Mouse (Mus musculus): ENCODE data around the gene Pdgfb.

Pdgfb gene

DNA sequence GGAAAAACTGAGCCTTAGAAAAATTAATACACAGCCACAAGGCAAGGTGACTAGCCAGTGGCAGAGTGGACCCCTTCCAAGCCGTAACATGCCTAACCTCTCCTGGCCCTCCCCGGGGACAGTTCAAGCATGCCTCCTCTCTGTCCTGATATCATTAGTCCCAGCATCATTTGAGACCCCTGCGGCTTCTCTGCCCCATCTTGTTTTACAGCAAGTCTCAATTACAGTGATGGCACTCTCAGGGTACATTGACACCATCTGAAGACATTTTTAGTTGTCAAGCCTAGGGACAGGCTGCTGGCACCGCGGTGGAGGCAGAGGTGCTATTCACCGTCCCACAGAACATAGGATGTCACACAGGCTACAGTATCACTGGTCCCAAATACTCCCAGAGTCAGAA lies 6.3 kb downstream of the Pdgfb start:
- DNase-seq, result no peak

DNA sequence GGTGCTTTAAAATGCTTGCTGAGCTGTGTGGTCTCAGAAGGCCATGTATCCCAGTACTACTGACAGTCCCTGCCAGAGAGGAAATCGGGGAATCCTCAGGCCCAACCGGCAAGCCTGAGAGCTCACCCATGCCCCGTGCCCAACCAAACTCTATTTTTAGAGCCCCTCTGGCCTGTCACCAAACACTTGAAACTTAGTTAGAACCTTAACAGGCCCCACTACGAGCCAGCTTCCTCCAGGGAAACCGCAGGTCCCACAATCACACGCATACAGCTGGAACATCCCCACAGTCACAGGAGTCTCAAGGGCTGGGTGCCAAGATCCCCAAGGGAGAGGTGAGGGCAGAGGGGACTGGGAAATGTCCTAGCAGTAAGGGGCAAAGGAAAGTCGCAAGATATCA lies 8.6 kb downstream of the Pdgfb start:
- no peak for DNase-seq

DNA sequence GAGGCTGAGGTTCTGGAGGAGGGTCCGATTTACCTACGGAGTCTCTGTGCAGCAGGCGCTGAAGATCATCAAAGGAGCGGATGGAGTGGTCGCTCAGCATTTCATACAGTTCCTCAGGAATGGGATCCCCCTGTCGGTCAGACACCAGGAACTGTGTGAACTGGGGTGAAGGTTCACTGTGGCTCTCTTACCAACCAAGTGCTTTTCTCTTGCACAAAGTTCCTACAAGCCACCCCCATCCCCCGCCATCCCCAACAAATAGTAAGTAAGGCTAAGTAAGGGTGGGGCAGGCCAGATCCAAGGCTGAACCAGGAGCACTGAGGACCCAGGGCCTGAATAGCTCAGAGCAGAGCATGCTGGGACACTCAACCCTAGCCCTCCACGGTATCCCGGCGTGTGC lies 9.3 kb downstream of the Pdgfb start:
- no peak for DNase-seq

GRCm38 (mm10) chr15:80004644-80005340 lies 10.0 kb downstream of the Pdgfb start:
- no peak for DNase-seq

DNA sequence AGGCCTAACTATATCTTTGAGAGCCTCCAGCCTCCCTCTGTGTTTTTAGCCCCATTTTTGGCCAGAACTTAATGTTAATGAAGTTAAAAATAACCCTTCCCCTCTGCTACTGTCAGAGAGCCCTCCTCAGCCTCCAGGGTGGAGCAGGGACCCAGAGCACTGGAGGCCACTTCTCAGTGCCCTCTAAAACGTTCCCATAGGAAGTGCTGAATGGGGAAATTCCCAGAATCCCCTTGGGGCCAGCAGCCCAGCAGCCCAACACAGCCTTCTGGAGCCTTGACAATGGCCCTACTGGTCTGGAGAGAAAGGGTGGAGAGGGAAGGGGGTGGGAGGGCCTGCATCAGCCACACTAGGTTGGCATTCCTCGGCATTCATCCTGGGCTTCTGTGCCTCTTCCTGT lies 11.2 kb downstream of the Pdgfb start:
- no peak for DNase-seq

DNA sequence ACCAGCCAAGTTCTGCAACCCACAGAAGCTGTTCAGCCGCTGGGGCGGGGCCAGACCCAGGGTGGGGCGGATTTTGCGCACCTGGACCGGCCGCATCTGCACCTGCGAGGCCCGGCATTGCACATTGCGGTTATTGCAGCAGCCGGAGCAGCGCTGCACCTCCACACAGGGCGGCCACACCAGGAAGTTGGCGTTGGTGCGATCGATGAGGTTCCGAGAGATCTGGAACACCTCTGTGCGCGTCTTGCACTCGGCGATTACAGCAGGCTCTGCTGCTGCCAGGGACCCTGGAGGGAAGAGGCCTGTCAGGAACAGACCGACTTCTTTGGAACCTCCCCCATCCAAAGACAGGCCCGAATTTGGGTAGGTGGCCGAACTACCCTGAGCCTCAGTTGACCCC lies 13.2 kb downstream of the Pdgfb start:
- no peak for DNase-seq

DNA sequence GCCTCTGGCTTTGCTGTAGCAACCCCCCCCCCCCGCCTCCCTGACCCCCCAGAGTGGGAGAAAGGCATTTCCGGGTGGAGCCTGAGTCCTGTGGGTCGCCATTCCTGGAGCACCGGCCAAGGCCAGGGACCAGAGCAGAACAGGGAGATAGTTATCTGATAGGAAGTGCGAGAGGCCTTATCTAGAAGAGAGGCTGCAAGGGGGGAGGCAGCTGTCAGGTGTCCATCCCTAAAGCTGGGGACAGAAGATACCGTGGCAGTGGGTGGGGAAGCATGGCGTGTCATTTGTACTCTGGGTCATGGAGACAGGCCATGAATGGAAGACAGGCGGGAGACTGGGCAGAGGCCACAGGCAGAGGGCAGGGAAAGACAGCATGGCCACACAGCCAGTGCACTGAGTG lies 14.1 kb downstream of the Pdgfb start:
- no peak for DNase-seq

DNA sequence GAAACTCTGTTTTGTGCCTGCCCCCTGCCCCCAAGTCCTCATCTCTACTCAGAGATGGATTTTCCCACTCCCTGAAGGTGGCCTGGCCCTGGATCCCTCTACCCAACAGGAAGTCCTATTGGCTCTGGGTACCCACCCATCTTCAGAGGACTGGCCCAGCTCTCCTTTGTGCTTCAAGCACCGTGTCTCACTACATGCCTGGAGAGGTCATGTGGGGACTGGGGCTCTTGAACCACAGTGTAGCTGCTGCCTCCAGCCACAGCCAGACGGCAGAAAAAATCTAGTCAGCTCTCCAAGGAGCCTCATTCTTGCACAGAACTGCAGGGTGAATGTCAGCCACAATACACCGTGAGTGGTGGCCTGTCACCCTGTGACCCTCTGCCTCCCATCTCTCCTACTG lies 16.8 kb downstream of the Pdgfb start:
- DNase-seq, result no peak

DNA sequence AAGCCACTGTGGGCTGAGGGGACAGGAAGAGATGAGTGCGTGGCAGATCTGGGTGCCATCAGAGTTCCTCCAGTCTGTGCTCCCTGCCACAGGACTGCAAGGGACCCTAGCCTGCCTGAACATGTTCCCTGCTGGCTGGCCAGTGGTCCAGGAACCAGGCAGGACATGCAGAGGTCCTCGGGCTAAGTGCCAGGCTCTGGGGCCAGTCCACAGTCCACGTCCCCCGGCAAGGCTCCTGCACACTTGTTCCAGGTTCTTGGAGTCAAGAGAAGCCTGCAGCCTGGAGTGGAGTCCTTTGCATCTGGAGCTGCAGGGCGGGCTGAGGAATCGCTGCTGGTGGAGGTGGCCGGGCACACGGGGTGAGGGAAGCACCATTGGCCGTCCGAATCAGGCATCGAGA lies 18.0 kb downstream of the Pdgfb start:
- no peak for DNase-seq

DNA sequence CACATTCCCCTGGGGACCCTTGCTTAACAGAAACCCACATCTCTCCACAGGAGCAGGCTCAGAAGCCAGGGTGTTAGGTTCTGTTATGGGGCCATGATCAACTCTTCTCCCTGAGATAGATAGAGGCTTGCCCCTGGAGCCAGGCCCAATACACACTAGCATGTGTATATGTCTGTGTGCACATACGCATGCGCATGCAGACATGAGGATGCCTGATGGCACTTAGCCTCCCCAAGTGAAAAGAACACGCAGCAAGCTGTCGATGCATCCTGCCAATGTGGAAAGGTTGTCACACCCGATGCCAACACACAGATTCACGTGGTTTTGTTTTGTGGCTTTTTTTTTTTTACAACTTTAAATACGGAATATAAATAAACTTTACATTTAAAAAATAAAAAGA lies 19.2 kb downstream of the Pdgfb start:
- DNase-seq, result no peak

DNA sequence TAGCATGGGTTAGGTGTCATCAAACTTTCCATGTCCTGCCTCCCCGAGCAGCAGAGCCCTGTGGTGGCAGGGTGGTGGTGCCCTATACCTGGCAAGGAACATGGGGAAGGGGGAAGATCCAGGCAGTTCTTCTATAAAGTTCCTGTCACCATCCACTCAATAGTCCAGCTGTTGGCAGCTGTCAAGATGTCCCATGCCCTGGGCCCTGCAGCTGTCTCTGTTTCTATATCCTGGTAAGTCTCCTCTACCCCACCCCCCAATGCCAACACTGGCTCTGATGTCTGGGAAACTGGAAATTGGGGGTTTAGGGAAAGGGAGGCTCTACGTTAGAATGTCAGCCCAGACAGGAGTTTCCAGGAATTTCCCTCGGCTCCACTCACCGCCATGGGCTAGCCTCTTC lies 20.2 kb downstream of the Pdgfb start:
- DNase-seq, result no peak

DNA sequence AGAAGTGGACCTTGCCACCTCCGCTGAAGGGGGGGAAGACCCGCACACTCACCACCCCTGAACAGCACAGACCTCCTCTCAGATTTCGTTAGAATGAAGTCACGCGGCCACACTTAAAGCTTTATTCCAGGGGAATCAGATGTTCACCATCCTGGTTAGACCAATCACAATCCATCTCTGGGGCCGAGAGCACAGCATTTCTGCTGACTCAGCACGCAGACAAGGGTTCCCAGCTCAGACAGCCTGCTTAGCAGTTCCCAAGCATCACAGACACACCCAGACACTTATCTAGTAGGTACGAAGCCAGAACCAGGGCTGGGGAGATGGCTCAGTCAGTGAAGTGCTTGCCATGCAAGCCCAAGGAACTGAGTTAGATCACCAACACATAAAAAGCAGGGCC lies 28.6 kb downstream of the Pdgfb start:
- DNase-seq, result no peak

- no peak for DNase-seq
These were observed 29.3 kb downstream of the Pdgfb start for GRCm38 (mm10) chr15:79985471-79985870.

DNA sequence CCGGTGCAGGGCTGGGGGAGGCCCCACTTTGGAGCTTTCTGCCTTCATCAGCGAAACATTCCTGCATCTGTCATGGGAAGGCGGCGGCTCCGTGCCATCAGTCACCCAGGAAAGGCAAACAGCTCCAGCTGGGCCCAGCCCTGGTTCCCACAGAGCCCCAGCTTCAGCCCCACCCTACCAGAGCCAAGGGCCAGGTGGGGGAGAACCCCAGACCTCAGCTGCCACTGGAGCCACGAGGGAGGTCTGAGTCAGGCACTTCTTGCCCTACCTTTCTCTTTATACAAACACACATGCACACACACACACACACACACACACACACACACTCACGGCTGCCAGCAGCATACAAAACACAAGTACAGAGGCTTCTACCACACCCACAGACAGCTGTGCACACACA lies 30.6 kb downstream of the Pdgfb start:
- no peak for DNase-seq

- DNase-seq, result no peak
These were observed 34.1 kb downstream of the Pdgfb start for GRCm38 (mm10) chr15:79980716-79981115.

GRCm38 (mm10) chr15:79972186-79972585 lies 42.6 kb downstream of the Pdgfb start:
- DNase-seq, result no peak

DNA sequence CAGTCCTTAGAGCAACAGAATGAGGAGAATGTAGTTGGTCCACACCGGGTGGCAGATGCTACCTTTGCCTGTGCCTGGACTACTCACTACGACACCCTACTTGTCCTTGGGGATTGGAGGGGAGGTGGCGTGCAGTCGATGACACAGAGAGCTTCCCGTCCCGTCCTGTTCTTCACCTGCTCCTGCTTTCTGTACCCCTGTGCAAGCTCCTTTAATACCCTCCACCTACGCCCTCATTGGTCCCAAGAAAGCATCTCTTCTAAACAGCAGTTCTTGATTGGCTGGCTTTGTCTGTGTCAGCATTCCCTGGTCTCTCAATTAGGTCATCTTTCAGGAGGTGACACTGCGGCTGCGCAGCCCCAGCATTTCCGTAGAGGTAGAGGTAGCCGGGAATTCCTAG lies 43.8 kb downstream of the Pdgfb start, which contains the start of gene Cbx7:
TSS of gene Cbx7 (minus strand) at position 180 of the 400 bp plus-strand sequence.
- no peak for DNase-seq

DNA sequence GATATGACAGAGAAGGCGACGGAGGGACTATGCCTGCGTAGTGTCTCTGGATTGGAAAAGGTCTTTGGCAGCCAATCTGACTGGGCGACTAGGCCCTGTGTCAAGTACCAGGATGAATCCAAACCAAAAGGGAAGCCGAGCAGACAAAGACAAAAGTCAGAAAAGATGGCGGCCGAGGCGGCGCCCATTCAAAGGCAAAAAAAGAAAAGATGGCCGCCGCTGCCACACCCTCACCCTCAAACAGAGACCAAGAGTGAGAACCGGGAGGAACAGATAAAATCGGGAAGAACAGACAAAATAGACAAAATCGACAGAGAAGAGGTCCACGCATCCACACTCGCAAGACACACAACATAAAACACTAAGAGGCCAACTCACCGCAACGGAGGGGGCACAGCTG lies 44.3 kb downstream of the Pdgfb start:
- no peak for DNase-seq

- DNase-seq, result no peak
These were observed 47.4 kb downstream of the Pdgfb start for GRCm38 (mm10) chr15:79967346-79967745.

- DNase-seq, result no peak
These were observed 50.4 kb downstream of the Pdgfb start for GRCm38 (mm10) chr15:79964376-79964775.

DNA sequence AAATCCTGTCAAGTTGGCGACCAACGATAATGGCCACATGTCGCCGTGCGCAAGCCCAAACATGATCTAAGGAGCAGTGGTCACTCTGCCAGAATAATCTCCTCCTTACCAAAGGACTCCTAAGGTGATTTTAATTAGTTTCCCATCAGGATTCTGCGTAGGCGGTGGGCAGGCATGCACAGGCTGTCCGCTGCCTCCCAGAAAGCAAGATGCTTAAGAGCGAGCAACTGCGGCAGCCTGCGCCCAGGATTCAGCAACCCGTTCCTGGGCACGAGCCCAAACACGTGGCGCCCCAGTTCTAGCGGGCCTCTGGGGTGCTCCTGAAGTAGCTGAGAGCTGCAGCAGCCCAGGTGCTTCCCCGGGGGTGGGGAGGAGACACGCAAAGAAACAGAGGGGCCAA lies 52.1 kb downstream of the Pdgfb start:
- DNase-seq, result peak; percentile 71

DNA sequence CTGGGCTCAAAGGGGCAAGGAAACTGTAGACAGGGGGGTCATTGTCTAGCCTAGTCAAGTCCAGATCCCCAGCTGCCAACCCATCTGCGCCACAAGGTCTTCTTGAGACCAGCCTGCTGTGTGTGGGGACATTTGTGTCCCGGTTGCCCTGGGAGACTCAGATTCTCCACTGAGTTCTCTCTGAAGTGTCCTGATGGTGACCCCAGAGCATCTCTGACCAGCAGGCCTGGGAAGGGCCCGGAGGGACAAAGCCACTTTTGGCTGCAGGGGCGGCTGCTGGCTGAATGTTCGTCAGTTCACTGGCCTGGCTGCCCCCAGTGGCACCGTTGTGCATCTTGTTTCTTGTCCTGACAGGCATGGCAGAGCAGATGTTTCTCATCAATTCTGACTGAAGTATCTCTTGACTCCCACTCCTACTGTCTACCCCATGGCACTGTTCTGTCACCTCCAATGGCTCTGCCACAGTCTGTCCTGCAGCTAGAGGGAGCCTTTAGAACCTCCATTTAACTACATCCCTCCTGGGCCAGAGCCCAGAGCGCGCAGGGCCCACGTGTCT lies 53.3 kb downstream of the Pdgfb start:
- no peak for DNase-seq

DNA sequence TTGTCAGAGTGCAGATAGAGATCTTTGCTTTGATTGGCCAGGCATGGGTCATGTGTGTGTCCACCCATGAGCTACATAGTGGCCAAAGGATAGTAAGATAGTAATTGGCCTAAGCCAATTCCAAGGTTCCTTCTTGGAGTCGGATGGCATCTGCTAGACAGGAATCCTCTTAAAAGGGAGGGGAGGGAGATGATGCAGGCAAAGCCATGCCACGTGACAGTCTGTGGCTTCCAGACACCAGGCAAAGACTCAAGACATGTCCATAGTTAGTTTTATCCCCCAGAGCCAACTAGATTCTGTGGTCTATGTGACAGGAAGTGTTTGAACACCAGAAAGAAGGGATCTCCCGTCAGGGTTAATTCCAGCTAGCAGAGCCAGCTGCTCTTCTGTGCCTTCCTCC lies 56.4 kb downstream of the Pdgfb start:
- no peak for DNase-seq

GRCm38 (mm10) chr15:79956559-79956958 lies 58.2 kb downstream of the Pdgfb start:
- no peak for DNase-seq

GRCm38 (mm10) chr15:79953470-79953869 lies 61.3 kb downstream of the Pdgfb start:
- no peak for DNase-seq

All from cerebellum, adult 11 months (tissue).